Mouse (Mus musculus) thymus, postnatal 25 days (tissue): ENCODE data around the gene Rab25.

Experiments
- DNase-seq: peaks from one replicate; pipeline ENCODE4 v3.0.0; 2022

Rab25 gene

DNA sequence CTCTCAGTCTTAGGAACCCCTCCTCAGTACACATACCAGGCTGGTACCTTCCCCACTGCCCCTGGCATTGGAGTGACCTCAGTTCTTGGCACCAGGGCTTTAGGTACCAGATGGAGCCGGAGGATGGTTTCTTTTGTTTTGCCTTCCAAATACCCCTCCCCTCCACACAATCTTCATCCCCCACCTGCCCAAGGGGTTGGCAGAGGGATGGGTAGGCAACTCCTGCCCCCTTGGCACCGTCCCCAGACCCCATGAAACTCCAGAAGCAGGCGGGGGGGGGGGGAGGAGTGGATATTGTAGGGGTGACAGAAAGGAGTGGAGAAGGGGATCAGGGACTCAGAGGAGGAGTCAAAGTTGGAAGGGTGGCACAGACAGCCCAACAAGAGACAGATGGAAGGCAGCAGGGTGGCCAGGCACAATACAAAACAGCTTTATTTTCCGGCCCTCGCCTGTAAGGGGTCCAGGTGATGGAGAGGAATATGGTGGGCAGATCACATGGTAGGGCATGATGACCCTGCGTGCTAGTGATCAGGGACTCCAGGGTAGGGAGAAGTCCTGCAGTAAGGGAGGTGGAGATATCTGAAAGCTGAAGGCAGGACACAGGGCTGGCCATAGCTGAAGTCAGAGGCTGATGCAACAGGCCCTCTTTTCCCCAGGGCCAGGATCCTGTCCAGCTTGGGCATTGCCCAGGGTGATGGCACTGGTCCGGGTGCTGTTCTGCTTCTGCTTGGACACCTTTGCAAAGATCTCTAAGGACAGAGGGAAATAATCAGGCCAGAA lies 6.3 kb downstream of the Rab25 start:
- no peak for DNase-seq

DNA sequence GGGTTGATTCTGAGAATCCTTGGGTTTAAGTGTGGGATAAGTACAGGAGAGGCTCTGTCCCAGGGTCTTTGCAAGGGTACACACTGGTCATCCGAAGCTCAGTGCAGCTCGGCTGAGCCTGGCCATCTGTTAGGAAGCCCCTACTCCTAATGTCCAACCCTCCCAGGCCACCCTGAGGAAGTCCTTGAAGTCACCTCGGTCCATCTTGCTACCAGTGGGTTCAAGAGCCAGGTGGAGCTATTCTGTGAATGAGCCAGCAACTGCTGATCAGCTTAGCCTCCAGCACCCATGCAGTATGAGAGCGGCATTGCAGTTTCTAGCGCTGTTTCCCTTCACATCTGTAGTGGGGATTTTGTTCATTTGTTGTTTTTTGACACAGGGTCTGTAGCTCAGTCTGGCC lies 8.0 kb downstream of the Rab25 start:
- DNase-seq: no peak

GRCm38 (mm10) chr3:88539397-88539796 lies 8.7 kb downstream of the Rab25 start:
- DNase-seq: no peak

DNA sequence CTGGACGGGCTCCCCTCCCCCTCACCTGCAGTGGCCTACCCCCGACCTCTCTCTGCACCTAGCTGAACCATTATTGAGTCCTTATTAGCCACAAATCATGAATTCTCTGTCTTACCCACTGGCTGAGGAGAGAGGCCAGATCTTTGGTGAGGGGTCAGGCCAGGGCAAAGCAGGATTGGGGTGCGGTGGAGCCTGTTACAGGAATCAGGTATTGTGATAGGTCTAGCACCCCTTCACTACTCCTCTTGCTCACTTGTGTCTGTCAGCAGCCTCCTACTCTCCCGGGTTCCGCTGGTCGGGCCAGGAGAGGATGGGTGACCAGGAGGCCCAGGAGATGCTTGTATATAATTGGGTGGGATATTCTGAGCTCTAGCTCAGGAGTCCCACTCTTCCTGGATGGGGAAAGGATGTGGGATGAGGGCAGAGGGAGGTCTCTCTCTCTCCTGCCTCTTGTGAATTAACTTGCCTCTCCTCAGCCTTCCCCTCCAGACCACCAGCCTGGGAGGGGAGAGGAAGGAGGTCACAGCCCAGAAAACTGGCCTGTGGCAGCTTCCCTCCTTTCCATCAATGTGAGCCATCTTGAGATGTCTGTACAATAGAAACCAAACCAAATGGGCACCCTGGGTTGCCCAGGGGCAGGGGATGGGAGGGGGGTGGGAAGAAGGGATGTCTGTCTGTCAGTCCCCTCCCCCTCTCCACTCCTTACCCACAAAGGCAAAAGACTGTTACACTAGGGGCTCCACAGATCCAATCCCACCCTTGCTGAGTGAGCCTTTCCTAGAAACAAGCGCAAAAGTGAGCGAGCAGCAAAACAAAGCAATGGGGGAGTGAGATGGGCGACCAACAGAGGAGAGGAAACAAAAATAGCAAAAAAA lies 9.6 kb downstream of the Rab25 start:
- DNase-seq: no peak

DNA sequence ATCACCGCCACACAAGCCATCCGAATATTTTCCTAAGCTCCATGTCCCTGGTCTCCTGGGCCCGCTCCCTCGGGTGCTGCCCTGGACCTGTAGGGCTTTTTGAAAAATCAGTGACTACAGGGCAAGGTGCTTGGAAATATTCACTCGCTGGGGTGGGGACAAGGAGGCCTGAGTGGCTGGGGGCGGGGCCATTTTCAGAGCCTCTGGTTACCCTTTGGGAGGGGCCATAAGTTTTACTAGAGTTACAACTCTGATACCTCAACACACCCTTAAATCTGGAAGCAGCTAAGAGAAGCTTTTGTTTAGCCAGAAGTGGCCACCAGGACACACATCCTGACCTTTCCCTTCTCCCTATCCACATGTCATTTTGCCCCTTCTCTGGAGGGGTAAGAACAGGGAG lies 11.0 kb downstream of the Rab25 start:
- no peak for DNase-seq

GRCm38 (mm10) chr3:88536103-88536930 lies 11.8 kb downstream of the Rab25 start:
- no peak for DNase-seq

- DNase-seq: no peak
Observed at GRCm38 (mm10) chr3:88535527-88535926, 12.6 kb downstream of the Rab25 start.

- DNase-seq: no peak
Observed at GRCm38 (mm10) chr3:88535005-88535404, 13.1 kb downstream of the Rab25 start.

GRCm38 (mm10) chr3:88533706-88534105 lies 14.4 kb downstream of the Rab25 start:
- DNase-seq: no peak

- no peak for DNase-seq
Observed at GRCm38 (mm10) chr3:88532689-88533511, 15.2 kb downstream of the Rab25 start.

DNA sequence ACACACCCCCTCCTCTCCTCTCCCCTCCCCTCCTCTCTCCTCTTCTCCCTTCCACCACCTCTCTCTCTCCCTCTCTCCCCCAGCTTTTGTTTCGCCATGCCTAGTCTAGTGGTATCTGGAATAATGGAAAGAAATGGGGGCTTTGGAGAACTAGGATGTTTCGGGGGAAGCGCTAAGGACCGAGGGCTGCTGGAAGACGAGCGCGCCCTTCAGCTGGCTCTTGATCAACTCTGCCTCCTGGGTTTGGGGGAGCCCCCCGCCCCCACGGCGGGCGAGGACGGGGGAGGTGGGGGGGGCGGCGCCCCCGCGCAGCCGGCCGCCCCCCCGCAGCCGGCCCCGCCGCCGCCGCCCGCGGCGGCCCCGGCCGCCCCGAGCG lies 15.8 kb downstream of the Rab25 start, which contains the start of gene Mex3a:
TSS of gene Mex3a (plus strand) at position 97 of the 376 bp plus-strand sequence.
- peak; percentile 44 for DNase-seq

DNA sequence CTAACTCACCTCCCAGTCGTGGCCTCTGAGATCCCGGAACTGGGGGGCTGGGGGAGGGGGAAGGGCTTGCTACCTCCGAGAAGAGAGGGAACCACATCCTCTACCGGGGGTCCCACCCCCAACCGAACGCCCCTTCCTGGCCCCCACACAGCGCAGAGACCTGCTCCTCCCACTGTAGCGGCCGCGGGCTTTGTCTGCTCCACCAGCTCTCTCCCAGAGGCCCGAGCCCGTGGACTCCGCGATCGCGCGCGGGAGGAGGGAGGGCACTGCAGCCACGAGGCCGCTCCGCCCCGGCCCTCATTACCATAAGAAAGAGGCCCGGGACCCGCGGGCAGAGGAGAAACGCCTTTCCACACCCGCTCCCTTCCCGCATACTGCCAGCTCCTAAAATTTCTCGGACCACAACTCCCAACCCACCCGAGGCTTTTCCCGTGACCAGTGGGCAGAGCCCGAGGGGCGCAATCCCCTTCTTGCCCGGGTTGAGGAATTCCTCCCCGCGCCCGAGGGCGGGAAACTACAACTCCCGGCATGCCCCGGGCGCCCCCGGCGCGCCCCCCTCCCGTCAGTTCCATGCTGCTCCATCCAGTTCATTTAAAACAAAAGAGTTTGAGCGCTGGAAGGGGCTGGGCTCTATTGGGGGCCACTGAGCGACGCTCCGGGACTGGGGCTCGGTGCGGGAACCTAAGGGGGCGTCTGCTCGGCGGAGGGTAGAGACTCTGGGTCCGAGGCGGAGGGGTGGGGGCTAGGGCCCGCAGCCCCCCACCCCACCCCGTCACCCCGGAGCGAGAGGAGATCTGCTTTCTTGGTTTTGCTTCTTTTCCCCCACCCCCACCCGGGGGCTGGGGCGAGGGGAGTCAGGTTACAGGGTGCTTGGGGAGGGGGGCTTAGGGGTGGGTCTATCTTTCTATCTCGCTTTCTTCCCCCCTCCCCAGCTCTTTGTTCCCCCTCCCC lies 16.5 kb downstream of the Rab25 start:
- peak; percentile 93 for DNase-seq

GRCm38 (mm10) chr3:88530082-88530864 lies 17.8 kb downstream of the Rab25 start:
- no peak for DNase-seq

- DNase-seq: no peak
Observed at GRCm38 (mm10) chr3:88529204-88530000, 18.7 kb downstream of the Rab25 start.

DNA sequence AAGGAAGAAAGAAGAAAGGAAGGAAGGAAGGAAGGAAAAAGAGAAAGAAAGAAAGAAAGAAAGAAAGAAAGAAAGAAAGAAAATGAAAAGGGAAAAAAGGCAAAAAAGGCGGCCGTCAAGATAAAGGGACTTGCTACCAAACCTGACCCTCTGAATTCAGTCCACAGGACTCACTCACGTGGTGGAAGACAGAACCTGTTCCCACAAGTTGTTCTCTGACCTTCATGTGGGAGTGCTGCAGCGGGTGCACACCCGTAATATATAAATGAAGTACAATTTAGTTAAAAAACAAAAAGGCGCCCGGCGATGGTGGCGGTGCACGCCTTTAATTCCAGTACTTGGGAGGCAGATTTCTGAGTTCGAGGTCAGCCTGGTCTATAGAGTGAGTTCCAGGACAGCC lies 19.5 kb downstream of the Rab25 start:
- no peak for DNase-seq

GRCm38 (mm10) chr3:88527565-88527964 lies 20.5 kb downstream of the Rab25 start:
- DNase-seq: no peak

DNA sequence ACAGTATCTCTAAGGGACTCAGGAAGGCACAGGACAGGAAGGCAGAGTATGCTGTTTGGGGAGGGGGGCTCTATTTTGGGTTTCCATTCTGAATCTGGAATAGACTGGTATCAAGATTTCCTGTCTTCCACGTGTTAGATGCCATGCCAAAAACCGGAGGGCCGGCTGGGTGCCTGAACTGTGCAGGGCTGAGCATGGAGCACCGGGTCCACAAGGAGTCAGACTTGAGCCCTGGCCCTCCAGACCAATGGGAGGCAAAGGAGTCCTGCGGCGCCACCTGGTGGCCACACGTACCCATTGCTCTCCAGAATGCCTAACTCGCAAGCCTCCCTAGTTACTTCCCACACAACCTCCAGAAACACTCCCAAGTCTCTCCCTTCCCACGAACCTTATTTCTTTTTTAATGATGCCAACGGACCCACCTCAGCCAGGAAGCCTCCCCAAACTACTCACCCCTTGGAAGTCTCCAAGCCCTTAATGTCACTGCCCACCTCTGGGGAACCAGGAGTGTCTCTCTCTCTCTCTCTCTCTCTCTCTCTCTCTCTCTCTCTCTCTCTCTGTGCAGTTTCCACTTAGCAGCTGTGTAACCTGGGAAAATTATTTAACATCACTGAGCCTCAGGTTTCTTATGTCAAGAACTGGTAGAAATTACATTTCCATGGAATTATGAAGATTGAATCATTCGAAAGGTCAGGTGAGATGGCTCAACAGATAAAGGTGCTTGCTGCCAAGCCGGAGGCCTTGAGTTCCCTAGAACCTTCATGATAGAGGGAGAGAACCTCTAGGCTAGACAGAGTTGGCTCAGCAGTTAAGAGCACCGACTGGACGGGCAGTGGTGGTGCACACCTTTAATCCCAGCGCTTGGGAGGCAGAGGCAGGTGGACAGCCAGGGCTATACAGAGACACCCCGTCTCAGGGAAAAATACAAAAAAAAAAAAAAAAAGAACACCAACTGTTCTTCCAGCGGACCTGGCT lies 21.7 kb downstream of the Rab25 start:
- peak; percentile 79 for DNase-seq

- DNase-seq: no peak
Observed at GRCm38 (mm10) chr3:88525021-88525420, 23.1 kb downstream of the Rab25 start.
